Mouse (Mus musculus) spleen, adult 18-20 months (tissue): Measurements from ENCODE around the gene Iqschfp.
A peak's percentile ranks its signal among the peaks of the same experiment; 100 is the strongest.

ENCODE experiments used
- DNase-seq, 2 experiments: peaks; one replicate each; pipeline ENCODE4 v3.0.0; 2022; ENCODE audit warnings: mixed read lengths in 2 of 2

The Iqschfp gene

GRCm38 (mm10) chr3:67959672-67960071 lies 67.6 kb downstream of the Iqschfp start:
- DNase-seq, result no peak

- no peak for DNase-seq
Observed at GRCm38 (mm10) chr3:67960133-67960532, 68.1 kb downstream of the Iqschfp start.

- DNase-seq, result no peak
Observed at GRCm38 (mm10) chr3:67960727-67961126, 68.7 kb downstream of the Iqschfp start.

- DNase-seq, result no peak
Observed at GRCm38 (mm10) chr3:67961934-67962639, 70.1 kb downstream of the Iqschfp start.

GRCm38 (mm10) chr3:67974340-67974998 lies 82.4 kb downstream of the Iqschfp start:
- no peak for DNase-seq

GRCm38 (mm10) chr3:67980006-67980405 lies 88.0 kb downstream of the Iqschfp start:
- DNase-seq, result no peak

- DNase-seq, result no peak
Observed at GRCm38 (mm10) chr3:67983329-67983728, 91.3 kb downstream of the Iqschfp start.

GRCm38 (mm10) chr3:68002415-68002814 lies 110.4 kb downstream of the Iqschfp start:
- no peak for DNase-seq

GRCm38 (mm10) chr3:68012342-68012741 lies 120.3 kb downstream of the Iqschfp start:
- DNase-seq, result no peak

- DNase-seq, result no peak
Observed at GRCm38 (mm10) chr3:68015786-68016185, 123.8 kb downstream of the Iqschfp start.

- no peak for DNase-seq
Observed at GRCm38 (mm10) chr3:68019401-68019800, 127.4 kb downstream of the Iqschfp start.

GRCm38 (mm10) chr3:68036097-68036496 lies 144.1 kb downstream of the Iqschfp start:
- DNase-seq, result no peak

- DNase-seq, result no peak
Observed at GRCm38 (mm10) chr3:68042951-68043350, 150.9 kb downstream of the Iqschfp start.

- no peak for DNase-seq
Observed at GRCm38 (mm10) chr3:68045475-68046416, 153.7 kb downstream of the Iqschfp start.

GRCm38 (mm10) chr3:68053538-68053937 lies 161.5 kb downstream of the Iqschfp start:
- DNase-seq, result no peak

GRCm38 (mm10) chr3:68055071-68055470 lies 163.0 kb downstream of the Iqschfp start:
- no peak for DNase-seq

GRCm38 (mm10) chr3:68056373-68057275 lies 164.6 kb downstream of the Iqschfp start:
- DNase-seq, result peak; percentile 24 to 65

- no peak for DNase-seq
Observed at GRCm38 (mm10) chr3:68059162-68059800, 167.2 kb downstream of the Iqschfp start.

- DNase-seq, result no peak
Observed at GRCm38 (mm10) chr3:68064731-68065130, 172.7 kb downstream of the Iqschfp start, which contains the start of gene Schip1. Schip1 (plus strand) TSS chr3:68064802.

- DNase-seq, result no peak
Observed at GRCm38 (mm10) chr3:68071395-68072386, 179.7 kb downstream of the Iqschfp start.
